19 mouse cellular contexts compared by ENCODE assay signal in genomic region chr10:110980441-110980840, GRCm38 (mm10). TPM values are rescaled to one million over a fixed set of nuclear protein-coding genes. Genes with fewer than 3 reads are reported as not detected.
DNase-seq lines count a peak whose midpoint lies in the region; ATAC-seq and TF ChIP-seq lines count a peak whose summit lies in the region.
"Had no signal": no experiment of that assay in that cellular context is flagged by ENCODE, and none has a peak within 500 bp of the region (broad histone marks: within the 10 kb centered on the region; RNA-seq: fewer than 3 reads in every experiment).

No protein-coding gene starts in this region.

- no peaks in the 10 kb centered on the region for H3K9me3 ChIP-seq in kidney, embryonic 15.5 days (replicated peaks)
- no peaks in the 10 kb centered on the region for H3K9me3 ChIP-seq in liver, postnatal 0 days (ENCODE audit: low read length)
- no peaks in the 10 kb centered on the region for H3K9me3 ChIP-seq in liver, embryonic 14.5 days (ENCODE audit: control insufficient read depth, low read length)
- H3K9me3 ChIP-seq: embryonic facial prominence, embryonic 12.5 days; forebrain, embryonic 15.5 days; heart, embryonic 15.5 days; hindbrain, embryonic 13.5 days had no signal

- WGBS in kidney, adult 2 months = 61% methylated on average over 6 of the region's 6 CpGs
- WGBS in kidney, embryonic 15.5 days = 89% methylated on average over 6 of the region's 6 CpGs
- WGBS in liver, adult 2 months = 52% methylated on average over 6 of the region's 6 CpGs
- 70% methylated on average over 6 of the region's 6 CpGs for WGBS in liver, postnatal 0 days (ENCODE audit: insufficient replicate concordance)
- 74% methylated on average over 6 of the region's 6 CpGs for WGBS in liver, embryonic 14.5 days (ENCODE audit: insufficient replicate concordance)

- H3K9ac ChIP-seq in kidney, embryonic 15.5 days = no peak overlapping the region
- H3K9ac ChIP-seq in liver, adult 2 months (ENCODE audit: low read depth, low read length) = no peak overlapping the region
- H3K9ac ChIP-seq in liver, postnatal 0 days (replicated peaks) = no peak overlapping the region
- no peak overlapping the region for H3K9ac ChIP-seq in liver, embryonic 14.5 days (replicated peaks)
- H3K9ac ChIP-seq: embryonic facial prominence, embryonic 12.5 days; forebrain, embryonic 15.5 days; heart, embryonic 15.5 days; hindbrain, embryonic 13.5 days had no signal

- peaks cover 8% of the 10 kb centered on the region; the same call in 1 of the 2 replicates for H3K4me1 ChIP-seq in kidney, adult 2 months (ENCODE audit: control insufficient read depth, insufficient read depth, low read length)
- H3K4me1 ChIP-seq in kidney, embryonic 15.5 days = no peaks in the 10 kb centered on the region
- 0 out of 2 replicates have a peak, but pooled peaks cover 2% of the 10 kb centered on the region for H3K4me1 ChIP-seq in liver, adult 2 months (ENCODE audit: control insufficient read depth, insufficient read depth, low read length)
- H3K4me1 ChIP-seq in liver, postnatal 0 days (ENCODE audit: insufficient read depth) = no peaks in the 10 kb centered on the region
- H3K4me1 ChIP-seq in liver, embryonic 14.5 days (replicated peaks; ENCODE audit: control insufficient read depth in 2 of 2, insufficient read depth in 2 of 2, low read length in 1 of 2) = 0 out of 4 replicates have a peak, but pooled peaks cover 0 to 6% of the 10 kb centered on the region in 2 experiments
- H3K4me1 ChIP-seq: embryonic facial prominence, embryonic 12.5 days; heart, embryonic 15.5 days; hindbrain, embryonic 13.5 days had no signal

- H3K79me2 ChIP-seq in liver, adult 2 months (ENCODE audit: control insufficient read depth, insufficient read depth, low read length) = peaks cover 6% of the 10 kb centered on the region; the same call in 1 of the 2 replicates

- no peak for TF ChIP-seq EP300 in liver, postnatal 0 days (IDR thresholded peaks at IDR 0.05; ENCODE audit: low read depth)
- TF ChIP-seq EP300 in liver, embryonic 14.5 days (IDR thresholded peaks at IDR 0.05; ENCODE audit: low read depth) = no peak

- no peak overlapping the region for H3K27ac ChIP-seq in kidney, adult 2 months (ENCODE audit: insufficient read depth, low read depth, low read length)
- no peak overlapping the region for H3K27ac ChIP-seq in kidney, embryonic 15.5 days
- no peak overlapping the region for H3K27ac ChIP-seq in liver, adult 2 months (replicated peaks; ENCODE audit: insufficient read depth, low read depth, low read length)
- H3K27ac ChIP-seq in liver, postnatal 0 days (ENCODE audit: low read depth) = no peak overlapping the region
- no peak overlapping the region for H3K27ac ChIP-seq in liver, embryonic 14.5 days
- H3K27ac ChIP-seq: embryonic facial prominence, embryonic 12.5 days; forebrain, embryonic 15.5 days; heart, embryonic 15.5 days; hindbrain, embryonic 13.5 days had no signal

- no peak for ATAC-seq in kidney, embryonic 15.5 days (replicated peaks; ENCODE audit: low FRiP score)
- no peak for ATAC-seq in liver, postnatal 0 days
- peak; percentile 22; the same call in 1 of the 2 replicates for ATAC-seq in liver, embryonic 14.5 days (ENCODE audit: insufficient read depth)
- ATAC-seq: forebrain, embryonic 15.5 days had no signal

- DNase-seq in kidney, adult 2 months = peak; percentile 76
- peak; percentile 9 for DNase-seq in liver, adult 2 months (ENCODE audit: extremely low read depth, low read depth, low spot score)
- no peak for DNase-seq in liver, postnatal 0 days
- peak; percentile 39 to 66 for DNase-seq in kidney, postnatal 25 days
- DNase-seq in liver, embryonic 14.5 days (ENCODE audit: low read depth in 3 of 3, low spot score in 3 of 3) = no peak
- DNase-seq in cerebellum, postnatal 4 days (ENCODE audit: low spot score in 2 of 2) = no peak
- DNase-seq: adrenal gland, adult 8-10 months; cerebellum, adult 11 months; cerebellum, adult 8-10 months; cerebellum, postnatal 14 days; gastrocnemius, postnatal 36 days; heart, adult 18-20 months; heart, postnatal 14 days had no signal

- TF ChIP-seq CTCF in kidney, adult 2 months (conservative IDR thresholded peaks at IDR 0.05; ENCODE audit: insufficient read depth, insufficient read length, low read depth, low read length) = no peak
- TF ChIP-seq CTCF in liver, adult 2 months (IDR thresholded peaks at IDR 0.05; ENCODE audit: low read depth, low read length) = no peak
- no peak for TF ChIP-seq CTCF in liver, postnatal 0 days (IDR thresholded peaks at IDR 0.05; ENCODE audit: low read depth)
- TF ChIP-seq CTCF in liver, embryonic 14.5 days (IDR thresholded peaks at IDR 0.05; ENCODE audit: low read depth) = no peak

- no peak overlapping the region for H3K4me3 ChIP-seq in kidney, adult 2 months (ENCODE audit: insufficient read depth, low read depth, low read length)
- H3K4me3 ChIP-seq in kidney, embryonic 15.5 days (replicated peaks) = no peak overlapping the region
- no peak overlapping the region for H3K4me3 ChIP-seq in liver, adult 2 months (ENCODE audit: insufficient read depth, low read depth, low read length)
- H3K4me3 ChIP-seq in liver, postnatal 0 days (ENCODE audit: low read depth, low read length) = no peak overlapping the region
- H3K4me3 ChIP-seq in liver, embryonic 14.5 days (ENCODE audit: insufficient read depth in 1 of 2, low read depth in 2 of 2, low read length in 2 of 2) = no peak overlapping the region
- H3K4me3 ChIP-seq: embryonic facial prominence, embryonic 12.5 days; forebrain, embryonic 15.5 days; heart, embryonic 15.5 days; hindbrain, embryonic 13.5 days had no signal

- no peak overlapping the region for H3K4me2 ChIP-seq in kidney, embryonic 15.5 days
- no peak overlapping the region for H3K4me2 ChIP-seq in liver, postnatal 0 days (ENCODE audit: low read depth, low read length)
- H3K4me2 ChIP-seq in liver, embryonic 14.5 days (ENCODE audit: low read depth) = no peak overlapping the region
- H3K4me2 ChIP-seq: embryonic facial prominence, embryonic 12.5 days; forebrain, embryonic 15.5 days; heart, embryonic 11.5 days; heart, embryonic 15.5 days; hindbrain, embryonic 13.5 days had no signal

- TF ChIP-seq POLR2A in kidney, adult 2 months (IDR thresholded peaks at IDR 0.05; ENCODE audit: low read depth, low read length) = no peak
- TF ChIP-seq POLR2A in liver, adult 2 months (IDR thresholded peaks at IDR 0.05; ENCODE audit: extremely low read depth, insufficient read depth, low read length) = no peak

- no peaks in the 10 kb centered on the region for H3K27me3 ChIP-seq in kidney, adult 2 months (replicated peaks; ENCODE audit: control insufficient read depth, insufficient read depth, low read length)
- no peaks in the 10 kb centered on the region for H3K27me3 ChIP-seq in kidney, embryonic 15.5 days
- H3K27me3 ChIP-seq in liver, adult 2 months (ENCODE audit: control insufficient read depth, insufficient read depth, low read length) = no peaks in the 10 kb centered on the region
- H3K27me3 ChIP-seq in liver, postnatal 0 days (ENCODE audit: insufficient read depth, low read length) = no peaks in the 10 kb centered on the region
- no peaks in the 10 kb centered on the region for H3K27me3 ChIP-seq in liver, embryonic 14.5 days (ENCODE audit: control insufficient read depth, insufficient read depth, low read length)
- H3K27me3 ChIP-seq: embryonic facial prominence, embryonic 12.5 days; forebrain, embryonic 15.5 days; heart, embryonic 15.5 days; hindbrain, embryonic 13.5 days had no signal

- peaks cover 1% of the 10 kb centered on the region; the same call in 1 of the 2 replicates for H3K36me3 ChIP-seq in kidney, adult 2 months (ENCODE audit: control insufficient read depth, insufficient read depth, low read length)
- H3K36me3 ChIP-seq in kidney, embryonic 15.5 days = peaks cover 42% of the 10 kb centered on the region
- H3K36me3 ChIP-seq in liver, adult 2 months (ENCODE audit: control insufficient read depth, insufficient read depth, low read length) = peaks cover 18% of the 10 kb centered on the region
- H3K36me3 ChIP-seq in liver, postnatal 0 days (replicated peaks; ENCODE audit: insufficient read depth, low read length) = peaks cover 7% of the 10 kb centered on the region; the same call in 1 of the 2 replicates
- no peaks in the 10 kb centered on the region for H3K36me3 ChIP-seq in liver, embryonic 14.5 days (replicated peaks; ENCODE audit: control insufficient read depth, insufficient read depth, low read depth)
- H3K36me3 ChIP-seq: heart, embryonic 15.5 days had no signal

RNA-seq across cellular contexts. Expression of gene Zdhhc17, which starts 29.5 kb away (rescaled TPM):
- 15.9 and 16.5 TPM in 2 replicates for polyA plus RNA-seq in kidney, adult 2 months (2012; rRNA removed)
- 24.7 and 24.9 TPM in 2 replicates for polyA plus RNA-seq in kidney, embryonic 15.5 days (2015; fragmentation: Nextera tagmentation; extraction: Ambion mirVana)
- 17.7 and 20.0 TPM in 2 replicates for total RNA-seq in liver, adult 2 months (2014; rRNA removed)
- polyA plus RNA-seq in liver, adult 2 months (2012; rRNA removed) = 4.1 and 6.3 TPM in 2 replicates
- 4.1 and 4.9 TPM in 2 replicates for polyA plus RNA-seq in liver, postnatal 0 days (2015; fragmentation: Nextera tagmentation; extraction: Ambion mirVana)
- 4.5 and 5.9 TPM in 2 replicates for polyA plus RNA-seq in liver, embryonic 14.5 days (2012; rRNA removed)
- 4.0 and 4.6 TPM in 2 replicates for polyA plus RNA-seq in liver, embryonic 14.5 days (2014; fragmentation: Nextera tagmentation; extraction: Ambion mirVana)

Comparison
In these comparisons a context has a peak if more than half of its experiments do, and no peak if none do; other contexts are left out.
1. DNase-seq: peak in kidney, adult 2 months (single experiment), liver, adult 2 months (single experiment) and kidney, postnatal 25 days (2 of 2); none in liver, postnatal 0 days (single experiment), liver, embryonic 14.5 days (0 of 3) and cerebellum, postnatal 4 days (0 of 2).